Mouse (Mus musculus) hindbrain, embryonic 16.5 days (tissue): ENCODE measurements at regions not wholly inside any gene's neighbourhood (a gene's known extent, or its start where the extent isn't known, plus 50 kb on each side); places are given as distances from the start of the nearest gene placed in this dataset.

Experiments used
- ATAC-seq: fragments of 200-750 bp; cut with Nextera tagmentation; 2 replicates; pipeline ENCODE4 v1.8.0; 2017; ENCODE audit warnings: moderate TSS enrichment, moderate library complexity
- H3K27ac ChIP-seq: fragments of 300-500 bp; sonication (generic); 2 replicates; pipeline ENCODE4 v1.5.1; 2014; ENCODE audit warnings: low read depth, mild to moderate bottlenecking, control low read depth, low read length, moderate library complexity
- H3K27me3 ChIP-seq: fragments of 300-500 bp; sonication (generic); replicated peaks from 2 replicates; pipeline ENCODE4 v1.6.1; 2014; ENCODE audit warnings: low read length; ENCODE audit not compliant: control insufficient read depth, insufficient read depth
- H3K36me3 ChIP-seq: fragments of 300-500 bp; sonication (generic); 2 replicates; pipeline ENCODE4 v1.6.1; 2014; ENCODE audit warnings: mild to moderate bottlenecking, low read length, moderate library complexity, mixed read lengths; ENCODE audit not compliant: control insufficient read depth, insufficient read depth
- H3K4me1 ChIP-seq: fragments of 300-500 bp; sonication (generic); 2 replicates; pipeline ENCODE4 v1.6.1; 2014; ENCODE audit warnings: low read depth, low read length; ENCODE audit not compliant: control insufficient read depth, insufficient read depth
- H3K4me2 ChIP-seq: fragments of 300-500 bp; sonication (generic); 2 replicates; pipeline ENCODE4 v1.6.1; 2014; ENCODE audit warnings: mild to moderate bottlenecking, low read length, control low read depth, moderate library complexity
- H3K4me3 ChIP-seq: fragments of 300-500 bp; sonication (generic); 2 replicates; pipeline ENCODE4 v1.5.1; 2014; ENCODE audit warnings: mild to moderate bottlenecking, low read length, control low read depth, moderate library complexity
- H3K9ac ChIP-seq: fragments of 300-500 bp; sonication (generic); 2 replicates; pipeline ENCODE4 v1.6.1; 2014; ENCODE audit warnings: low read depth, mild to moderate bottlenecking, control low read depth, low read length, moderate library complexity
- H3K9me3 ChIP-seq: fragments of 300-500 bp; sonication (generic); 2 replicates; pipeline ENCODE4 v1.6.1; 2014; ENCODE audit warnings: mild to moderate bottlenecking, low read length, moderate library complexity; ENCODE audit not compliant: control insufficient read depth
- WGBS: fragments of 180-500 bp; shearing (Covaris S2); extraction: QIAGEN DNeasy Blood & Tissue Kit; methylation state at CpG from one replicate; pipeline ENCODE4 v1.1.7; 2014; 5-methylcytosine and 5-hydroxymethylcytosine counted together

DNA sequence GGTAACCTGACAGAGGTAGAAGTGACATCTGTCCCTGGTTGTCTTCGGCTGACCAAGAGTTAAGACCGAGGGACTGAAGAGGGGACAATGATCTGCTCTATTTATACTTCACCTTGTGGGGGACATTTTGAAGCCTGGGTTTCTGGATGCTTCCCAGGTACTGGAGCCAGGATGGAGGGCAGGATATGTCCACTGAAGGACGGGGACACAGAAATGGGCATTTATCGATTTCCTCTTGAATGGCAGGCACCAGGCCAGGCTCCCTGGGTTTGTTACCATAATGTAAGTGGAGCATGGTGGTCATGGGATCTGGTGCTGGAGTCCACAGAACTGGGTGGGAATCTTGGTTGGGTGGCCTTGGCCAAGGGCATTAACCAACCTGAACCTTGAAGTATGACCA is 108.0 kb upstream of the Sdk2 start:
- Histone ChIP-seq H3K9ac (no peak overlapping the region), H3K4me3 (no peak overlapping the region), H3K27ac (no peak overlapping the region), H3K27me3 (no peaks in the 10 kb centered on the region; the same call in 1 of the 2 replicates), H3K4me2 (no peak overlapping the region), H3K9me3 (no peaks in the 10 kb centered on the region), H3K36me3 (no peaks in the 10 kb centered on the region), H3K4me1 (peaks cover 25% of the 10 kb centered on the region)
- ATAC-seq = no peak
- 91% methylated on average over 4 of the region's 4 CpGs for WGBS

DNA sequence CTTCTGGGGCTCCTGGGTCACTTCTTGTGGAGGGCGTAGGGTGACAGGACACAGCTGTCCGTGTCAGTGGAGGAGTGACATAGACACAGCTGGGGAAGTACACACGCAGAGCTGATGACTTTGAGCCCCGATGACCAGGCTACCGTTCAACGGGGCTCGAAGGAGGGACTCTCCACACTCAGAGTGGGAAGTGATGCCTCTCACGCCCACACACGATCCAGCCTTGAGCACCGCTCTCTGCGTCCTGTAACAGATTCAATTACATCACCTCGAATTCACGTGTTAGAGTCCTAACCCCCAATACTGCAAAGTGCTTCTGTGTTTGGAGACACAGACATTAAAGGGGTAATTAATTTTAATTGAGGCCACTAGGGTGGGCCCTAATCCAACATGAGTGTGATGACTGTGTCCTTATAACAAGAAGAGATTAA is 101.4 kb upstream of the Sdk2 start:
- WGBS = 75% methylated on average over 13 of the region's 13 CpGs
- no peak overlapping the region for H3K4me2 ChIP-seq

DNA sequence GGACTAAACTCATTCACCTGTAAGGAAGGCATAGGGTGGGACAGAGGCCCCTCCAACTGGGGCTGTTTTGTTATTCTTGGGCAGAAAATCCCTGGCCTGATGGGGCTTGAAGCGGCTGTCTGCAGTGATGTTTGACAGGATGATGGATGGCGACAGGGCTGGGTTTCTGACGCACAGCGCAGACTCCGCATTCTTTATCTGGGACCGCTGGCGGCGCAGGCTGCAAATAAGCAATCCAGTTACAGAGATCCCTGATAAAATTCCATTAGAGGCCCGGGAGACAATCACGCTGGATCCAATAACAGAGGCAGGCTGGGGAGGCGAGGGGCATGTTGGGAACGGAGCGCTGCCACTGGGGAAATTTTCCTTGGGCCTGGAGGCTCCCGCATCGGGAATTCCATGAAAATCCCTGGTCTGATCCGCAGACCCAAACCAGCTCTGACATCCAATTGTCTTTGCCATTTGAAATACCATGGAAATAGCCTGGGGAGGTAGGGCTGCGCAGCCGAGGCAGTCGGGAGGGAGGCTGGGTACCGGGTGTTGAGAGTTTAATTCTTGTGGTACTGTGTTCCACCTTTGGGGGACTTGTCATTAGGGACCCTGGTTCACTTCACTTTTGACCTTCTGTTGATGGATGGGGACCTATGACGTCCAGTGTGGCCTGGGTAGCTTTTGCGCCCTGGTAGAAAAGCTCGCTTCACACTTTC is 99.0 kb upstream of the Sdk2 start:
- H3K9me3 ChIP-seq = no peaks in the 10 kb centered on the region
- peaks cover 2% of the 10 kb centered on the region for H3K4me1 ChIP-seq
- H3K4me3 ChIP-seq = no peak overlapping the region
- ATAC-seq = peak; percentile 78
- peak overlapping the region; percentile 47 for H3K4me2 ChIP-seq
- no peaks in the 10 kb centered on the region for H3K36me3 ChIP-seq
- peak overlapping the region; percentile 46; the same call in 1 of the 2 replicates for H3K9ac ChIP-seq
- no peaks in the 10 kb centered on the region for H3K27me3 ChIP-seq
- H3K27ac ChIP-seq = peak overlapping the region; percentile 49
- 22% methylated on average over 23 of the region's 23 CpGs for WGBS

More for the DNA sequence above, 101.4 kb upstream of the Sdk2 start:
- Histone ChIP-seq H3K4me1 (peaks cover 2% of the 10 kb centered on the region), H3K9me3 (no peaks in the 10 kb centered on the region), H3K9ac (no peak overlapping the region), H3K4me3 (no peak overlapping the region), H3K36me3 (no peaks in the 10 kb centered on the region), H3K27ac (no peak overlapping the region), H3K27me3 (no peaks in the 10 kb centered on the region)
- no peak for ATAC-seq

DNA sequence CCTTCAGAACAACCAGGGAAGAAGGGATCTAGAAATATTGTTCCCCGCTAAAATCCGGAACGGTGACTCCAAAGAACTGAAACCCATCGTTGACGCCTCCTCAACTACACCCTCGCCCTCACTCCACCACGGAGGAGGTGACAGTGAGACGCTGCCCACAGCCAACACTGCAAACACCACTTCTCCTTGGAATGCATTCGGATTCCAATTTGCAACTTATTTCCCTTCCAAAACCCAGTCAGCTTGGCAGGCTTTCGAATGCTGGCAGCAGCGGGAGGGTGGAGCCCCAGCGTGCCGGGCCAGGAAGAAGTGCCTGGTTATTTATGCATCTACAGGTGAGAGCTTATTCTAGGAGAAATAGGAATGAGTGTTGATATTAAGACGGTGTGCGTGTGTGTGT is 85.9 kb upstream of the Sdk2 start:
- Histone ChIP-seq H3K9me3 (no peaks in the 10 kb centered on the region), H3K4me2 (no peak overlapping the region), H3K4me3 (no peak overlapping the region), H3K27me3 (no peaks in the 10 kb centered on the region), H3K27ac (no peak overlapping the region), H3K4me1 (no peaks in the 10 kb centered on the region), H3K9ac (no peak overlapping the region), H3K36me3 (no peaks in the 10 kb centered on the region)
- WGBS = 78% methylated on average over 15 of the region's 15 CpGs
- no peak for ATAC-seq

DNA sequence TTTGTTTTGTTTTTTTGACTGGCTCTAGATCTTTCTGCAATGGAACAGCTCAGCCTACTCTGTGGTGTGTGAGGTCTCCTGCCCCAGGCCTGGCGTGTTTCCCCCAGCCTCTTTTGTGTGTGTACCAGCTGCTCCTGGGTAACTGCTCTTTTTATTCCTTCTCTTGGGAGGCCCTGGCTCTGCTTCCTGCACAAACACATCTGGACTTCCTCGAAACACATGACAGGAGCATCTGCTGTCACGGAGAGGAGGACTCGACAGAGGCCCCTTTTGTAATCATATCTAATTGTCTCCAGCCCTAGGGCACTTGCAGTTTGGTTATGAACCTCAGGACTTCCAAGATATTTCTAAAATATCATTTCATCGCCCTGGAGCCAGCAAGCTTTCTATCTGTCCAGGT is 79.5 kb upstream of the Sdk2 start:
- H3K9me3 ChIP-seq = no peaks in the 10 kb centered on the region
- no peaks in the 10 kb centered on the region for H3K27me3 ChIP-seq
- no peak overlapping the region for H3K9ac ChIP-seq
- no peak for ATAC-seq
- no peak overlapping the region for H3K4me3 ChIP-seq
- H3K4me2 ChIP-seq = no peak overlapping the region
- H3K27ac ChIP-seq = no peak overlapping the region
- WGBS = 26% methylated on average over 5 of the region's 5 CpGs
- no peaks in the 10 kb centered on the region for H3K36me3 ChIP-seq
- no peaks in the 10 kb centered on the region for H3K4me1 ChIP-seq

DNA sequence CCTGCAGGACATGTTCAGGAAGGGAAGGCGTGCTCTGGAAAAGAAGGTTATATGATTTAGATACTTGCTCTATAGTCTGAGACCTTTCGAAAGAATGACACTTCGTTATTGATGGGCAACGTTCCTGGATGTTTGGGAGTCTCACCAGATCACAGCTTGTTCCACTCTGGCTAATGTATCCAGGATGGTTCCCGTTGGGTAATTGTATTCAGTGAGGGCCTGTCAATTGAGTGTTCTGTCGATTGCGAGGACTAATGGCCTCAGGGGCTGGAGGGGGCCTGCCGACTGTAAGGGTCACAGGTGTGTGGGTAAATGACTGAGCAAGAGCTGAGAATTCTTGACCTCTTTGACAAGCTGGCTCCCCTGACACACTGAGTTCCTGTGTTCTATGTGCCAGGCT is 62.4 kb upstream of the Sdk2 start:
- Histone ChIP-seq H3K27ac (no peak overlapping the region), H3K27me3 (no peaks in the 10 kb centered on the region), H3K9me3 (no peaks in the 10 kb centered on the region), H3K4me3 (no peak overlapping the region), H3K9ac (no peak overlapping the region), H3K4me1 (peaks cover 2% of the 10 kb centered on the region; the same call in 1 of the 2 replicates), H3K4me2 (no peak overlapping the region), H3K36me3 (no peaks in the 10 kb centered on the region)
- 41% methylated on average over 8 of the region's 8 CpGs for WGBS
- ATAC-seq = no peak

DNA sequence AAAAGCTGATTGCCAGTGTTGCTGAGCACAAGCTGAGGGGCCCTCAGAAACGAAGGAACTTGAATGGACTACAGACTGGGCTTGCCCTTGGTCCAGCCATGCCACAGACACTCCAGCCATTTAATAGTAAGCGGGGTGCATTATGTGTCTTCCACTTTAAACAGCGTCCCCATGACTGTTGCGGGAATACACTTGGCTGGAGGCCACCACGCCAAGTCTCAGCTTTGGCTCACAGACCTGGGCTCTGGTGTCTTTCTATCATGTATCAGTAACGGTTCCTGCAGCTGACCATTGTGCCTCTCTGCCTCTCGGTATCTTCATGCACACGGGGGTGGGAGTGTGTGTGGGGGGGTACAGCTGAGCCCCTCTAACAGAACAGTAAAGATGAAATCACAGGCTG is 62.0 kb upstream of the Sdk2 start:
- Histone ChIP-seq H3K4me2 (no peak overlapping the region), H3K9me3 (no peaks in the 10 kb centered on the region), H3K4me3 (no peak overlapping the region), H3K27ac (no peak overlapping the region), H3K4me1 (peaks cover 2% of the 10 kb centered on the region; the same call in 1 of the 2 replicates), H3K27me3 (no peaks in the 10 kb centered on the region), H3K36me3 (no peaks in the 10 kb centered on the region), H3K9ac (no peak overlapping the region)
- no peak for ATAC-seq
- 55% methylated on average over 8 of the region's 8 CpGs for WGBS

DNA sequence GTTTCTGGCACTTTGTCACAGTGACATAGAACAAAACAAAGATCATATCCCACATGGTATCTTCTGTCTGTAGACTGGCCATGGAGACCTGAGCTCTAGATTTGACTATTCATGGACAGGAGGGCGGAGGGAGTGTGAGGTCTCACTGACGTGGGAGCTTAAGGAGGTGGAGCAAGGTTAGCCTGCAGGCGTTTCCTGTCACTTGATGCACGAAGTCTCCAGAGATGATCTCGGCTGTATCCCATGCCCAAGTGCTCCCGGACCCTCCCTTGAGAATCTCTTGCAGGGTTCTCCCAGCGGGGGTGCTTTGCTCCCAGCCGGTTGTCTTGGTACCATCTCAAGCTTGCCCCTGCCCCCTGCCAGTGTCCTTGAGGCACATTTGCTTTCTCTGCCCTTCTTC is 60.6 kb upstream of the Sdk2 start:
- peaks cover 2% of the 10 kb centered on the region; the same call in 1 of the 2 replicates for H3K4me1 ChIP-seq
- H3K4me3 ChIP-seq = no peak overlapping the region
- H3K36me3 ChIP-seq = no peaks in the 10 kb centered on the region
- no peak overlapping the region for H3K27ac ChIP-seq
- no peak overlapping the region for H3K9ac ChIP-seq
- H3K27me3 ChIP-seq = no peaks in the 10 kb centered on the region
- 32% methylated on average over 8 of the region's 8 CpGs for WGBS
- no peaks in the 10 kb centered on the region for H3K9me3 ChIP-seq
- no peak for ATAC-seq
- no peak overlapping the region for H3K4me2 ChIP-seq

DNA sequence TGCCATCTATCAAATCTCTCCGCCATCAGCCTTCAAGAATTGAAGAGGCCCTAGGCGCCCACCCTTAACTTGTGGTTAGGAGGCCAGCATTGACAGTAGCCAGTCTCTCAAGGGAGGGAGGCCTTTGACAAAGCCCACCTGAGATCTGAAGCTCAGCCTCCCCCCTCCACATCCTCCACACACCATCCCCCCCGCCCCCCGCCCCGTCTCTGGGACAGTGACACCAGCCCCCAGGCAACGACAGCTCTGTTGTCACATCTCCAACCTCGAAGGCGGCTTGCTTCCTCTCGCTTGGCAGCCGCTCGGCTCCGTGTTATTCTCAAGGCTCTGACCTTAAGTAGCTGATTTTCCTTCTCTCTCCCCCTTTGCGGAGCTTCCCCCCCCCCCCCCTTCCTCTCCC is 55.3 kb upstream of the Sdk2 start:
- H3K27ac ChIP-seq = no peak overlapping the region
- no peaks in the 10 kb centered on the region for H3K36me3 ChIP-seq
- WGBS = 19% methylated on average over 13 of the region's 13 CpGs
- H3K27me3 ChIP-seq = no peaks in the 10 kb centered on the region
- H3K4me2 ChIP-seq = no peak overlapping the region
- H3K9me3 ChIP-seq = no peaks in the 10 kb centered on the region
- peaks cover 9% of the 10 kb centered on the region for H3K4me1 ChIP-seq
- no peak overlapping the region for H3K9ac ChIP-seq
- ATAC-seq = 0 out of 2 replicates have a peak, but pooled peaks have one; percentile 24
- H3K4me3 ChIP-seq = no peak overlapping the region
